ENCODE assay signal across 9 mouse cellular contexts in genomic region chr7:19875948-19876682, GRCm38 (mm10). TPM values are rescaled to one million over a fixed set of nuclear protein-coding genes. Genes with fewer than 3 reads are reported as not detected.
DNase-seq lines count a peak whose midpoint lies in the region; ATAC-seq and TF ChIP-seq lines count a peak whose summit lies in the region.
"Had no signal": no experiment of that assay in that cellular context is flagged by ENCODE, and none has a peak within 500 bp of the region (broad histone marks: within the 10 kb centered on the region; RNA-seq: fewer than 3 reads in every experiment).

No protein-coding gene starts in this region.

- peak; percentile 86 for TF ChIP-seq CTCF in intestine, postnatal 0 days (IDR thresholded peaks at IDR 0.05; ENCODE audit: low read depth)

- H3K4me1 ChIP-seq in heart, embryonic 11.5 days (ENCODE audit: control insufficient read depth, insufficient read depth, low read length) = peaks cover 6% of the 10 kb centered on the region; the same call in 1 of the 2 replicates
- no peaks in the 10 kb centered on the region for H3K4me1 ChIP-seq in forebrain, embryonic 12.5 days
- H3K4me1 ChIP-seq in intestine, postnatal 0 days (replicated peaks; ENCODE audit: control insufficient read depth, insufficient read depth, low read length) = 0 out of 2 replicates have a peak, but pooled peaks cover 2% of the 10 kb centered on the region
- peaks cover 17% of the 10 kb centered on the region for H3K4me1 ChIP-seq in liver, embryonic 12.5 days
- H3K4me1 ChIP-seq: embryonic facial prominence, embryonic 12.5 days had no signal

- H3K4me3 ChIP-seq in heart, embryonic 11.5 days (ENCODE audit: low read depth, low read length) = no peak overlapping the region
- no peak overlapping the region for H3K4me3 ChIP-seq in forebrain, embryonic 12.5 days (replicated peaks)
- H3K4me3 ChIP-seq in intestine, postnatal 0 days (ENCODE audit: low read depth, low read length) = no peak overlapping the region
- H3K4me3 ChIP-seq in liver, embryonic 12.5 days = no peak overlapping the region
- H3K4me3 ChIP-seq: embryonic facial prominence, embryonic 12.5 days had no signal

- H3K4me2 ChIP-seq in heart, embryonic 11.5 days = no peak overlapping the region
- no peak overlapping the region for H3K4me2 ChIP-seq in forebrain, embryonic 12.5 days
- peak overlapping the region; percentile 39 for H3K4me2 ChIP-seq in intestine, postnatal 0 days (replicated peaks; ENCODE audit: low read depth)
- H3K4me2 ChIP-seq in liver, embryonic 12.5 days = peak overlapping the region; percentile 23
- H3K4me2 ChIP-seq: embryonic facial prominence, embryonic 12.5 days had no signal

- no peak overlapping the region for H3K27ac ChIP-seq in heart, embryonic 11.5 days (ENCODE audit: low read depth, low read length)
- no peak overlapping the region for H3K27ac ChIP-seq in forebrain, embryonic 12.5 days
- H3K27ac ChIP-seq in intestine, postnatal 0 days (ENCODE audit: low read depth, low read length) = peak overlapping the region; percentile 47; the same call in 1 of the 2 replicates
- no peak overlapping the region for H3K27ac ChIP-seq in liver, embryonic 12.5 days
- H3K27ac ChIP-seq: embryonic facial prominence, embryonic 12.5 days had no signal

- no peak overlapping the region for H3K9ac ChIP-seq in heart, embryonic 11.5 days (ENCODE audit: low read depth, low read length)
- H3K9ac ChIP-seq in forebrain, embryonic 12.5 days = no peak overlapping the region
- no peak overlapping the region for H3K9ac ChIP-seq in intestine, postnatal 0 days (ENCODE audit: low read depth, low read length)
- no peak overlapping the region for H3K9ac ChIP-seq in liver, embryonic 12.5 days
- H3K9ac ChIP-seq: embryonic facial prominence, embryonic 12.5 days had no signal

- WGBS in heart, embryonic 11.5 days (ENCODE audit: insufficient replicate concordance) = 38% methylated on average over 13 of the region's 13 CpGs
- WGBS in forebrain, embryonic 12.5 days = 51% methylated on average over 13 of the region's 13 CpGs
- 38% methylated on average over 13 of the region's 13 CpGs for WGBS in intestine, postnatal 0 days
- 23% methylated on average over 13 of the region's 13 CpGs for WGBS in liver, embryonic 12.5 days (ENCODE audit: insufficient replicate concordance)

- no peak for ATAC-seq in heart, embryonic 11.5 days (replicated peaks; ENCODE audit: insufficient number of reproducible peaks, low FRiP score, low TSS enrichment)
- ATAC-seq in forebrain, embryonic 12.5 days (ENCODE audit: low FRiP score) = peak; percentile 49; the same call in 1 of the 2 replicates
- ATAC-seq in intestine, postnatal 0 days = peak; percentile 50
- ATAC-seq in liver, embryonic 12.5 days = no peak
- ATAC-seq in monocyte, adult 5-6 weeks (replicated peaks; ENCODE audit: insufficient number of reproducible peaks, low FRiP score, low TSS enrichment, poor library complexity, severe bottlenecking) = 0 out of 2 replicates have a peak, but pooled peaks have one; percentile 24

- peak; percentile 92 for DNase-seq in heart, adult 11 months
- peak; percentile 54 for DNase-seq in MEL-GATA-1-ER (ENCODE audit: extremely low read depth, low read depth)
- no peak for DNase-seq in urinary bladder, postnatal 10 days (ENCODE audit: low spot score)

- no peaks in the 10 kb centered on the region for H3K27me3 ChIP-seq in heart, embryonic 11.5 days (ENCODE audit: control insufficient read depth, insufficient read depth, low read length)
- no peaks in the 10 kb centered on the region for H3K27me3 ChIP-seq in forebrain, embryonic 12.5 days
- H3K27me3 ChIP-seq in intestine, postnatal 0 days (replicated peaks; ENCODE audit: control insufficient read depth, insufficient read depth, low read length) = no peaks in the 10 kb centered on the region
- no peaks in the 10 kb centered on the region for H3K27me3 ChIP-seq in liver, embryonic 12.5 days (replicated peaks)
- H3K27me3 ChIP-seq: embryonic facial prominence, embryonic 12.5 days had no signal

- no peaks in the 10 kb centered on the region for H3K9me3 ChIP-seq in heart, embryonic 11.5 days (replicated peaks; ENCODE audit: control insufficient read depth, low read length)
- no peaks in the 10 kb centered on the region for H3K9me3 ChIP-seq in forebrain, embryonic 12.5 days
- H3K9me3 ChIP-seq in intestine, postnatal 0 days (ENCODE audit: control insufficient read depth) = no peaks in the 10 kb centered on the region
- H3K9me3 ChIP-seq in liver, embryonic 12.5 days (replicated peaks) = no peaks in the 10 kb centered on the region
- H3K9me3 ChIP-seq: embryonic facial prominence, embryonic 12.5 days had no signal

- H3K36me3 ChIP-seq in heart, embryonic 11.5 days (ENCODE audit: control insufficient read depth, insufficient read depth, low read length) = no peaks in the 10 kb centered on the region
- H3K36me3 ChIP-seq in forebrain, embryonic 12.5 days (replicated peaks) = no peaks in the 10 kb centered on the region
- no peaks in the 10 kb centered on the region for H3K36me3 ChIP-seq in intestine, postnatal 0 days (ENCODE audit: control insufficient read depth, insufficient read depth)
- H3K36me3 ChIP-seq in liver, embryonic 12.5 days = no peaks in the 10 kb centered on the region
- H3K36me3 ChIP-seq: embryonic facial prominence, embryonic 12.5 days had no signal

RNA-seq across cellular contexts. Expression of gene Ceacam19, which starts 11.7 kb away (rescaled TPM):
- not detected in 2 replicates for polyA plus RNA-seq in heart, embryonic 11.5 days (2014; fragmentation: Nextera tagmentation; extraction: Ambion mirVana)
- polyA plus RNA-seq in forebrain, embryonic 12.5 days (2016; fragmentation: Nextera tagmentation; extraction: Ambion mirVana) = not detected in 2 replicates
- polyA plus RNA-seq in intestine, postnatal 0 days (2015; fragmentation: Nextera tagmentation; extraction: Ambion mirVana) = not detected in 2 replicates
- polyA plus RNA-seq in liver, embryonic 12.5 days (2016; fragmentation: Nextera tagmentation; extraction: Ambion mirVana) = not detected in 2 replicates
- 0.38 to 1.2 TPM (median 0.75 TPM) in 3 replicates for total RNA-seq in monocyte, adult 5-6 weeks (2017)
- polyA plus RNA-seq: embryonic facial prominence, embryonic 12.5 days had no signal

RNA-seq across cellular contexts. Expression of gene Ceacam16, which starts 15.0 kb away (rescaled TPM):
- polyA plus RNA-seq in heart, embryonic 11.5 days (2014; fragmentation: Nextera tagmentation; extraction: Ambion mirVana) = not detected in 2 replicates
- polyA plus RNA-seq in forebrain, embryonic 12.5 days (2016; fragmentation: Nextera tagmentation; extraction: Ambion mirVana) = not detected in 2 replicates
- polyA plus RNA-seq in intestine, postnatal 0 days (2015; fragmentation: Nextera tagmentation; extraction: Ambion mirVana) = not detected in 2 replicates
- polyA plus RNA-seq in liver, embryonic 12.5 days (2016; fragmentation: Nextera tagmentation; extraction: Ambion mirVana) = not detected in 2 replicates
- total RNA-seq in monocyte, adult 5-6 weeks (2017) = 0.39 TPM in 1 of 3 replicates, not detected in the others
- polyA plus RNA-seq: embryonic facial prominence, embryonic 12.5 days had no signal

RNA-seq across cellular contexts. Expression of gene Gm19345, which starts 24.3 kb away (rescaled TPM):
- polyA plus RNA-seq in heart, embryonic 11.5 days (2014; fragmentation: Nextera tagmentation; extraction: Ambion mirVana) = not detected in 2 replicates
- 0.65 and 1.3 TPM in 2 replicates for polyA plus RNA-seq in forebrain, embryonic 12.5 days (2016; fragmentation: Nextera tagmentation; extraction: Ambion mirVana)
- polyA plus RNA-seq in intestine, postnatal 0 days (2015; fragmentation: Nextera tagmentation; extraction: Ambion mirVana) = 0.16 and 0.39 TPM in 2 replicates
- polyA plus RNA-seq in liver, embryonic 12.5 days (2016; fragmentation: Nextera tagmentation; extraction: Ambion mirVana) = not detected in 2 replicates
- total RNA-seq in monocyte, adult 5-6 weeks (2017) = not detected in 3 replicates

RNA-seq across cellular contexts. Expression of gene Pvr, which starts 44.8 kb away (rescaled TPM):
- 12.0 and 13.0 TPM in 2 replicates for polyA plus RNA-seq in heart, embryonic 11.5 days (2014; fragmentation: Nextera tagmentation; extraction: Ambion mirVana)
- polyA plus RNA-seq in forebrain, embryonic 12.5 days (2016; fragmentation: Nextera tagmentation; extraction: Ambion mirVana) = 3.2 and 4.3 TPM in 2 replicates
- polyA plus RNA-seq in intestine, postnatal 0 days (2015; fragmentation: Nextera tagmentation; extraction: Ambion mirVana) = 8.9 and 10.7 TPM in 2 replicates
- 3.6 and 3.9 TPM in 2 replicates for polyA plus RNA-seq in liver, embryonic 12.5 days (2016; fragmentation: Nextera tagmentation; extraction: Ambion mirVana)
- 8.2 to 13.6 TPM (median 12.2 TPM) in 3 replicates for total RNA-seq in monocyte, adult 5-6 weeks (2017)

RNA-seq across cellular contexts. Expression of gene Bcl3, which starts 53.5 kb away (rescaled TPM):
- 1.0 and 1.5 TPM in 2 replicates for polyA plus RNA-seq in heart, embryonic 11.5 days (2014; fragmentation: Nextera tagmentation; extraction: Ambion mirVana)
- polyA plus RNA-seq in forebrain, embryonic 12.5 days (2016; fragmentation: Nextera tagmentation; extraction: Ambion mirVana) = 0.62 and 0.96 TPM in 2 replicates
- polyA plus RNA-seq in intestine, postnatal 0 days (2015; fragmentation: Nextera tagmentation; extraction: Ambion mirVana) = 19.0 and 23.7 TPM in 2 replicates
- 3.7 and 5.4 TPM in 2 replicates for polyA plus RNA-seq in liver, embryonic 12.5 days (2016; fragmentation: Nextera tagmentation; extraction: Ambion mirVana)
- total RNA-seq in monocyte, adult 5-6 weeks (2017) = 13.7 to 16.6 TPM (median 13.9 TPM) in 3 replicates

Comparison
In these comparisons a context has a peak if more than half of its experiments do, and no peak if none do; other contexts are left out.
1. ATAC-seq: peak in forebrain, embryonic 12.5 days (single experiment), intestine, postnatal 0 days (single experiment) and monocyte, adult 5-6 weeks (single experiment); none in heart, embryonic 11.5 days (single experiment) and liver, embryonic 12.5 days (single experiment).
2. H3K4me2 ChIP-seq: peak in intestine, postnatal 0 days (single experiment) and liver, embryonic 12.5 days (single experiment); none in heart, embryonic 11.5 days (single experiment) and forebrain, embryonic 12.5 days (single experiment).